Mouse (Mus musculus) lung, postnatal 10 days (tissue): ENCODE measurements at regions not wholly inside any gene's neighbourhood (a gene's known extent, or its start where the extent isn't known, plus 50 kb on each side); places are given as distances from the start of the nearest gene placed in this dataset.

Source experiments
- DNase-seq: peaks from one replicate; pipeline ENCODE4 v3.0.0; 2021

- DNase-seq: no peak
These were observed 112.7 kb upstream of the Thy1 start for GRCm38 (mm10) chr9:43930476-43930875.

- DNase-seq: no peak
These were observed 109.0 kb upstream of the Thy1 start for GRCm38 (mm10) chr9:43934012-43934690.

GRCm38 (mm10) chr9:43934691-43935064, 108.5 kb upstream of the Thy1 start:
- peak; percentile 14 for DNase-seq

GRCm38 (mm10) chr9:43939336-43939735, 103.8 kb upstream of the Thy1 start:
- DNase-seq: no peak

- no peak for DNase-seq
These were observed 101.0 kb upstream of the Thy1 start for GRCm38 (mm10) chr9:43942147-43942546.

- DNase-seq: no peak
These were observed 99.7 kb upstream of the Thy1 start for GRCm38 (mm10) chr9:43943522-43943921.

- peak; percentile 7 for DNase-seq
These were observed 98.1 kb upstream of the Thy1 start for GRCm38 (mm10) chr9:43944816-43945741.

GRCm38 (mm10) chr9:43945997-43946649, 97.1 kb upstream of the Thy1 start:
- DNase-seq: no peak

- no peak for DNase-seq
These were observed 96.1 kb upstream of the Thy1 start for GRCm38 (mm10) chr9:43947089-43947488.

- no peak for DNase-seq
These were observed 95.6 kb upstream of the Thy1 start for GRCm38 (mm10) chr9:43947490-43948150.

GRCm38 (mm10) chr9:43953128-43953527, 90.1 kb upstream of the Thy1 start:
- DNase-seq: peak; percentile 17

GRCm38 (mm10) chr9:43959541-43959940, 83.6 kb upstream of the Thy1 start:
- DNase-seq: peak; percentile 68

GRCm38 (mm10) chr9:43961431-43961830, 81.8 kb upstream of the Thy1 start:
- no peak for DNase-seq

- DNase-seq: no peak
These were observed 78.0 kb upstream of the Thy1 start for GRCm38 (mm10) chr9:43965171-43965570.

GRCm38 (mm10) chr9:43965811-43966210, 77.4 kb upstream of the Thy1 start:
- DNase-seq: no peak

- no peak for DNase-seq
These were observed 73.0 kb upstream of the Thy1 start for GRCm38 (mm10) chr9:43970043-43970795.

GRCm38 (mm10) chr9:43970858-43971257, 72.3 kb upstream of the Thy1 start:
- no peak for DNase-seq

- peak; percentile 73 for DNase-seq
These were observed 70.9 kb upstream of the Thy1 start for GRCm38 (mm10) chr9:43972290-43972689.

GRCm38 (mm10) chr9:43975405-43975804, 67.8 kb upstream of the Thy1 start:
- DNase-seq: no peak

- DNase-seq: no peak
These were observed 66.8 kb upstream of the Thy1 start for GRCm38 (mm10) chr9:43976366-43976765.

GRCm38 (mm10) chr9:43977773-43978172, 65.4 kb upstream of the Thy1 start:
- DNase-seq: no peak

GRCm38 (mm10) chr9:43981376-43981775, 61.8 kb upstream of the Thy1 start:
- DNase-seq: no peak
